Mouse (Mus musculus) embryonic facial prominence, embryonic 12.5 days (tissue): Measurements from ENCODE around the gene Fah. TPM values are rescaled to one million over a fixed set of nuclear protein-coding genes. Genes with fewer than 3 reads are reported as not detected.

Source experiments
- ATAC-seq: fragments of 200-750 bp; cut with Nextera tagmentation; 2 replicates; pipeline ENCODE4 v1.8.0; 2017; ENCODE audit not compliant: insufficient number of reproducible peaks, insufficient read depth, low FRiP score, low TSS enrichment
- H3K27ac ChIP-seq: fragments of 300-500 bp; sonication (generic); 2 replicates; pipeline ENCODE4 v1.5.1; 2016; ENCODE audit warnings: mild to moderate bottlenecking
- H3K27me3 ChIP-seq: fragments of 300-500 bp; sonication (generic); 2 replicates; pipeline ENCODE4 v1.6.1; 2016; ENCODE audit warnings: mild to moderate bottlenecking, moderate library complexity
- H3K36me3 ChIP-seq: fragments of 300-500 bp; sonication (generic); 2 replicates; pipeline ENCODE4 v1.6.1; 2016; ENCODE audit warnings: mild to moderate bottlenecking
- H3K4me1 ChIP-seq: fragments of 300-500 bp; sonication (generic); 2 replicates; pipeline ENCODE4 v1.6.1; 2016
- H3K4me2 ChIP-seq: fragments of 300-500 bp; sonication (generic); replicated peaks from 2 replicates; pipeline ENCODE4 v1.6.1; 2016; ENCODE audit warnings: mild to moderate bottlenecking, moderate library complexity
- H3K4me3 ChIP-seq: fragments of 300-500 bp; sonication (generic); 2 replicates; pipeline ENCODE4 v1.5.1; 2016; ENCODE audit warnings: mild to moderate bottlenecking
- H3K9ac ChIP-seq: fragments of 300-500 bp; sonication (generic); 2 replicates; pipeline ENCODE4 v1.6.1; 2016; ENCODE audit warnings: mild to moderate bottlenecking, moderate library complexity
- H3K9me3 ChIP-seq: fragments of 300-500 bp; sonication (generic); 2 replicates; pipeline ENCODE4 v1.6.1; 2016; ENCODE audit warnings: mild to moderate bottlenecking, moderate library complexity
- whole genome bisulfite sequencing: fragments of 180-500 bp; shearing (Covaris S2); methylation state at CpG from one replicate; pipeline ENCODE4 v1.1.7; 2016; 5-methylcytosine and 5-hydroxymethylcytosine counted together
- polyA plus RNA-seq: library from polyadenylated mRNA; unstranded; fragments of >200 nt; fragmentation: Nextera tagmentation; extraction: Ambion mirVana; gene quantifications from 2 replicates; pipeline ENCODE4 v1.2.1, GENCODE M21; 2016

Fah gene
- 3.3 TPM in 2 replicates for polyA plus RNA-seq

- H3K4me1 ChIP-seq, result peaks cover 7% of the 10 kb centered on the region; the same call in 1 of the 2 replicates
- WGBS, result 3% methylated on average over 10 of the region's 10 CpGs
- ATAC-seq, result peak; percentile 68; the same call in 1 of the 2 replicates
Observed at GRCm38 (mm10) chr7:84606293-84606749, at the start of gene Fah. Fah (minus strand) TSS chr7:84606722.

DNA sequence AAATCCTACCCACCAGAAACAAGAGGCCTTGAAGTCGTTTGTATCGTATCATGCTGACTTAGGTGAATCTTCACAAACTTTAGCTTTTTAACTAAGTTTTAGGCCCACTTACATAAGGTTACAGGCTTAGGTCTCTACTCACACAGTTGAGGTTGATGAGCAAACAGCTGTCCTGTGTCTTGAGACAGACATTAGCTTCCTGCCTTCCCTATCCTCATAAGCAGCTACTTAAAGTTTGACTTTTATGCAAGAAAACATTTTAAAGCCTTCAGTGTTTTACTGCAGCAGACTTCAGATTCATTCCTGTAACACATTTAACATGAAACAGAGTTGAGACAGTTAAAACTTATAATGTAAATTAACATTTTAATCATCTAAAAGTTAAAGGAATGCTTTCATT, 46.2 kb upstream of the Fah start:
- Histone ChIP-seq H3K36me3 (no peaks in the 10 kb centered on the region), H3K9me3 (no peaks in the 10 kb centered on the region), H3K4me2 (no peak overlapping the region), H3K27me3 (no peaks in the 10 kb centered on the region), H3K27ac (no peak overlapping the region), H3K4me3 (no peak overlapping the region), H3K9ac (no peak overlapping the region), H3K4me1 (no peaks in the 10 kb centered on the region)
- no peak for ATAC-seq
- 81% methylated on average over 2 of the region's 2 CpGs for WGBS

More at GRCm38 (mm10) chr7:84606293-84606749, at the start of gene Fah:
- no peaks in the 10 kb centered on the region for H3K9me3 ChIP-seq
- H3K27me3 ChIP-seq, result no peaks in the 10 kb centered on the region
- peak within 1 kb of the TSS; percentile 97 for H3K4me2 ChIP-seq
- H3K27ac ChIP-seq, result no peak within 1 kb of the TSS
- H3K9ac ChIP-seq, result peak within 1 kb of the TSS; percentile 54
- H3K4me3 ChIP-seq, result peak within 1 kb of the TSS; percentile 55
- H3K36me3 ChIP-seq, result no peaks in the 10 kb centered on the region

- no peak overlapping the region for H3K4me2 ChIP-seq
- H3K4me3 ChIP-seq, result no peak overlapping the region
- H3K9me3 ChIP-seq, result no peaks in the 10 kb centered on the region
- H3K27me3 ChIP-seq, result no peaks in the 10 kb centered on the region
- WGBS, result 62% methylated on average over 2 of the region's 2 CpGs
- ATAC-seq, result no peak
- H3K9ac ChIP-seq, result no peak overlapping the region
- H3K27ac ChIP-seq, result no peak overlapping the region
- no peaks in the 10 kb centered on the region for H3K36me3 ChIP-seq
- H3K4me1 ChIP-seq, result no peaks in the 10 kb centered on the region
Observed at GRCm38 (mm10) chr7:84651987-84652321, 45.4 kb upstream of the Fah start.

DNA sequence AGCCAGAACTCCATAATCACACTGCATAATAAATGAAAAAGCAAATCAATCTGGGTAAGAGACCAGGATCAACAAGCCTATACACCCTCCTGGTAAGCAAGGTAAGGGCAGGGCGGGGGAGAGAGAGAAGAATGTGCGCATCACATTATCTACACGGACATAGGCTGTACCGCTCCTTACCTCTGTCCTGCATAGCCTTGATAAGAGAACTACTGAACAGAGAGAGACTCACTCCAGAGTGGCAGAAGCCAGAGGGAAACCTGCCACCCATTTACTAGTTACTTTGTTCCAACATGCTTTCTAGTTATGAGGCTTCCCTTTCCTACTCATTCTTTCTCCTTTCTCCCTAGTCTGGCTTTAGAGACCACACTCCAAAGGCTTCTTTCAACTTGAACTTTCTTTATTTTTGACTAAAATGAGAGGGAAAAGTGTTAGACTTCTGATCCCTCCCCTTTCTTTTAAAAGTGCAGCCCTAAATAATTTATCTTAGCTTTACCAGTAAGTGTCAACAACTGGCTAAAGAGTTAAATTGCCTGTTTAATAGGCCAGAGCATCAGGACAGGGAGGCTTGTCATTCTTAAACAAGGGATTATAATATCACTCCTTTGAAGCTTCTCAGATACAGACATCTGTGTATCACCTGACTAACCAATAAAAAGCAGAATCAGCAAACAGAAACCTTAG, 44.9 kb upstream of the Fah start:
- H3K9ac ChIP-seq, result no peak overlapping the region
- H3K4me1 ChIP-seq, result no peaks in the 10 kb centered on the region
- H3K36me3 ChIP-seq, result no peaks in the 10 kb centered on the region
- H3K27me3 ChIP-seq, result no peaks in the 10 kb centered on the region
- ATAC-seq, result no peak
- no peak overlapping the region for H3K4me2 ChIP-seq
- no peak overlapping the region for H3K4me3 ChIP-seq
- no peaks in the 10 kb centered on the region for H3K9me3 ChIP-seq
- no peak overlapping the region for H3K27ac ChIP-seq
- 92% methylated on average over 4 of the region's 4 CpGs for WGBS

DNA sequence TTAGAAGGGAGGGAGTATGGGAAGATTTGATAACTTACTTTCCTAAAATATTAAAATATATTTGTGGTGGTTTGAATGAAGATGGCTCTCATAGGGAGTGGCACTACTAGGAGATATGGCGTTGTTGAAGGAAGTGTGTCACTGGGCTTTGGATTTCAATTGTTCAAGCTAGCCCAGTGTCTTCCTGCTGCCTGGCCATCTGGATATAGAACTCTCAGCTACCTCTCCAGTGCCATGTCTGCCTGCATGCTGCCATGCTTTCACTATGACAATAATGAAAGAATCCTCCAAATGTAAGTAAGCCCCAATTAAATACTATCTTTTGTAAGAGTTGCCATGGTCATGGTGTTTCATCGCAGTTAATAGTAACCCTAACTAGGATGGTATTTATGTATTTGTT, 42.5 kb upstream of the Fah start:
- H3K9ac ChIP-seq, result no peak overlapping the region
- no peaks in the 10 kb centered on the region for H3K27me3 ChIP-seq
- no peak overlapping the region for H3K4me2 ChIP-seq
- no peak for ATAC-seq
- no peaks in the 10 kb centered on the region for H3K9me3 ChIP-seq
- H3K4me3 ChIP-seq, result no peak overlapping the region
- WGBS, result 99% methylated on average over 2 of the region's 2 CpGs
- no peak overlapping the region for H3K27ac ChIP-seq
- H3K4me1 ChIP-seq, result no peaks in the 10 kb centered on the region
- no peaks in the 10 kb centered on the region for H3K36me3 ChIP-seq

DNA sequence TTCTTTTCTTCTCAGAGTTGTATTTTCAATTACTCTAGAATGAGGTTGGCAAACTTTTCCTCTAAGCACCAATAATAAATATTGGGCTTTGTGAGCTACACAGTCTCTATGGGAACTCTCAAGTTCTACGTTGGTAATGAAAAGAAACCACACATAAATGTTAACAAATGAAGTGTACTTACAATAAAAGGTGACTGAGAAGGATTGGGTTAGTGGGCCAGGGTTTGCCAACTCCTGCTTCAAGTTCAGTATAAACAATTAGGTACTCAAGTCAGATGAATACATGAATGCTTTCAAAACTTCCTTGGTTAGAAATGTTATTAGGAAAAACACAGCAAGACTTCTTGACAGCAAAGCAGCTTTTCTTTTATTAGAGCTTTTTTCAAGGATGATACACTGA, 39.7 kb upstream of the Fah start:
- no peak overlapping the region for H3K9ac ChIP-seq
- H3K4me1 ChIP-seq, result no peaks in the 10 kb centered on the region
- no peak overlapping the region for H3K4me2 ChIP-seq
- no peaks in the 10 kb centered on the region for H3K9me3 ChIP-seq
- ATAC-seq, result no peak
- WGBS, result 83% methylated on average over 1 of the region's 1 CpGs
- H3K36me3 ChIP-seq, result no peaks in the 10 kb centered on the region
- H3K27ac ChIP-seq, result no peak overlapping the region
- no peak overlapping the region for H3K4me3 ChIP-seq
- no peaks in the 10 kb centered on the region for H3K27me3 ChIP-seq

DNA sequence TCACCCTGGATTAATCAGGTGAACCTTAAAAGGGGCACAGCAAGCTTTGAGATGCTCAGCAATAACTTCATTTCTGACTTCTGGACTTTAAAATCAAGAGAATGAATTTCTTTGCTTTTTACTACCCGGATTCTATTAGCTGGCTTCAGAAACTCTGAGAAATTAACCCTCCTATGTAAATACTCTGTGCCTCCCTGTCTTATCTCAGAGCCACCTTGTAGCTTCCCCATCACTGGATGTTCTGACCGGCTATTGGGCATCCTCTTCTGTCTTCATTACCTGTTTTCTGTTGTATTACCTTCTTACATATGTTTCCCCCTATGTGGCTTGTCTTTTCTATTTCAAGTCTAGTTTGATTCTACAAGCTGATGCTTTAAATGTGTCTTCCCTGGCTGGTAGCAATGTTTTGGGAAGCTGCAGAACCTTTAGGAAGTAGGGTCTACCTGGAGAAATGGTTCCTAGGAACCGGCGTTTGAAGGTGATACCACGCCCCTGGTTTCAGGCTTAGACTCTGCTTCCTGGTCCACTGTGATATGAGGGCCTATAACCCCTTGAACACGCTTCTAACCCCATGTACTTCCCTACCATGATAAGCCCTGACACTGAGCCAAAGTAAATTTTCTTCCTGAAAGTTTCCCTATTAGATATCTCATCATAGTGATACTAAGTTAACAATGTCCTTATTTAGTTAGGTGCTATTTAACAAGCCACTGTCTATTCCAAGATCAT, 36.9 kb upstream of the Fah start:
- H3K4me2 ChIP-seq, result no peak overlapping the region
- H3K4me3 ChIP-seq, result no peak overlapping the region
- no peaks in the 10 kb centered on the region for H3K36me3 ChIP-seq
- no peak overlapping the region for H3K9ac ChIP-seq
- ATAC-seq, result no peak
- H3K27ac ChIP-seq, result no peak overlapping the region
- no peaks in the 10 kb centered on the region for H3K9me3 ChIP-seq
- no peaks in the 10 kb centered on the region for H3K4me1 ChIP-seq
- 92% methylated on average over 6 of the region's 6 CpGs for WGBS
- no peaks in the 10 kb centered on the region for H3K27me3 ChIP-seq

GRCm38 (mm10) chr7:84642159-84642928, 35.8 kb upstream of the Fah start:
- H3K4me1 ChIP-seq, result no peaks in the 10 kb centered on the region
- H3K4me2 ChIP-seq, result no peak overlapping the region
- H3K27me3 ChIP-seq, result no peaks in the 10 kb centered on the region
- no peaks in the 10 kb centered on the region for H3K9me3 ChIP-seq
- no peak overlapping the region for H3K4me3 ChIP-seq
- 78% methylated on average over 6 of the region's 6 CpGs for WGBS
- no peak for ATAC-seq
- no peak overlapping the region for H3K27ac ChIP-seq
- no peak overlapping the region for H3K9ac ChIP-seq
- H3K36me3 ChIP-seq, result no peaks in the 10 kb centered on the region

DNA sequence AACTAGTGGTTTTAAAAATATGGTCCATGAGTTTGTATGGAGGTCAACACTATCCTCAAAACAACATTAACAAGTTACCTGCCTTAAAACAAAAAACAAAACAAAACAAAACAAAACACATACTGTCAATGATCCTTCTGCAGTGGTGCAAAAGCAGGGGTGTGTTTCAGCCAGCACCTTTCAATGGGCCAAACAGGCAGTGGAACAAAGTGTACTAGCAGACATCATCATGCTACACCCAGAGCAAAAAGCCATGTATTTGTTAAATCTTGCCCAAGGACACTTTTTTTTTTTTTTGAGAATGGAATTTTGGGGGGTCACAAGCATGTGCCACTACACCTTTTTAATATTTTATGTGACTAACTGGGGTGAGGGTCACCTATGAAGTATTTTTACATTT, 30.4 kb upstream of the Fah start:
- Histone ChIP-seq H3K36me3 (peaks cover 9% of the 10 kb centered on the region), H3K4me1 (no peaks in the 10 kb centered on the region), H3K4me2 (no peak overlapping the region), H3K4me3 (no peak overlapping the region), H3K27ac (no peak overlapping the region), H3K9me3 (no peaks in the 10 kb centered on the region), H3K9ac (no peak overlapping the region), H3K27me3 (no peaks in the 10 kb centered on the region)
- no peak for ATAC-seq

- Histone ChIP-seq H3K9ac (no peak overlapping the region), H3K9me3 (no peaks in the 10 kb centered on the region), H3K36me3 (peaks cover 13% of the 10 kb centered on the region), H3K4me1 (no peaks in the 10 kb centered on the region), H3K4me2 (no peak overlapping the region), H3K4me3 (no peak overlapping the region), H3K27ac (no peak overlapping the region), H3K27me3 (no peaks in the 10 kb centered on the region)
- 89% methylated on average over 3 of the region's 3 CpGs for WGBS
- no peak for ATAC-seq
Observed at GRCm38 (mm10) chr7:84631878-84632277, 25.4 kb upstream of the Fah start.

DNA sequence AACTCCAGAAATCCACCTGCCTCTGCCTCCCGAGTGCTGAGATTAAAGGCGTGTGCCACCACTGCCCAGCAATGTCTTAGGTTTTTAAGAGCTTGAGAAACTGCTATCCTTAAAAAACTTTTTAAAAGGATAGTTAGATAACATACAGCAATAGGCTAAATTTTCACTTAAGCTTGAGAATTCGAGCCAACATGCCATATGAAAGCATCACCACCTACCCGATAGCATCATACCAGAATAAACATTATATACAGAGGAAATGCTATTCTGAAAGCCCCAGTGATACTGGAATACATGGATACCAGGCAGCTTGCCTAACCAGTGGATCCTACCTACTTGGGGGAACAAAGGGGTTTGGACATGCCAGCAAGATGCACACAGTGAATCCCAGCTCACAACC, 17.2 kb upstream of the Fah start:
- no peaks in the 10 kb centered on the region for H3K9me3 ChIP-seq
- 95% methylated on average over 4 of the region's 4 CpGs for WGBS

GRCm38 (mm10) chr7:84620956-84621355, 14.4 kb upstream of the Fah start:
- H3K27me3 ChIP-seq, result no peaks in the 10 kb centered on the region
- no peak overlapping the region for H3K4me3 ChIP-seq
- no peak overlapping the region for H3K9ac ChIP-seq
- H3K4me2 ChIP-seq, result no peak overlapping the region
- no peaks in the 10 kb centered on the region for H3K4me1 ChIP-seq
- H3K9me3 ChIP-seq, result no peaks in the 10 kb centered on the region
- H3K36me3 ChIP-seq, result peaks cover 18% of the 10 kb centered on the region
- no peak for ATAC-seq
- H3K27ac ChIP-seq, result no peak overlapping the region
- 94% methylated on average over 3 of the region's 3 CpGs for WGBS

More for the DNA sequence above, 17.2 kb upstream of the Fah start:
- Histone ChIP-seq H3K4me3 (no peak overlapping the region), H3K36me3 (peaks cover 12% of the 10 kb centered on the region), H3K4me1 (no peaks in the 10 kb centered on the region), H3K9ac (no peak overlapping the region), H3K4me2 (no peak overlapping the region), H3K27me3 (no peaks in the 10 kb centered on the region), H3K27ac (no peak overlapping the region)
- ATAC-seq, result no peak
